Mouse (Mus musculus): ENCODE measurements around the gene Rsph14.
A peak's percentile ranks its signal among the peaks of the same experiment; 100 is the strongest.

The Rsph14 gene

DNA sequence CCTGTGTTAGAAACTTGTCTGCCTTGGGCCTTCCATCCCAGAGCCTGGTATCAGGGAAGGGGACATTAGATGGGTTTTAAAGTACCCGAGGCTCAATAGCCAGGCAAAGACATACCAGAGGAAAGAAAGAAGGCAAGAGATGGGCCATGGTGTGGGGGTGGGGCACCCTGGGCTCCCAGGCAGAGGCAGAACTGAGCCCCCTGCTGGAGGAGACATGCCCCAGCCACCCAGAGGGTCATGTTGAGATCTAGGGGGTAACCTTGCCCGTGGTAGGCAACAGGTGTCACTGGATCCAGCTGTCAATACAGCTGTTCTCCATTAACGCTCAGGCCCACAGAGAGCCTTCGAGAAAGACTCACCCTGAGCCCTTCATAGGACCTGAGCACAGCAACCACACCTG, 42.6 kb downstream of the Rsph14 start:
- no peak for DNase-seq

DNA sequence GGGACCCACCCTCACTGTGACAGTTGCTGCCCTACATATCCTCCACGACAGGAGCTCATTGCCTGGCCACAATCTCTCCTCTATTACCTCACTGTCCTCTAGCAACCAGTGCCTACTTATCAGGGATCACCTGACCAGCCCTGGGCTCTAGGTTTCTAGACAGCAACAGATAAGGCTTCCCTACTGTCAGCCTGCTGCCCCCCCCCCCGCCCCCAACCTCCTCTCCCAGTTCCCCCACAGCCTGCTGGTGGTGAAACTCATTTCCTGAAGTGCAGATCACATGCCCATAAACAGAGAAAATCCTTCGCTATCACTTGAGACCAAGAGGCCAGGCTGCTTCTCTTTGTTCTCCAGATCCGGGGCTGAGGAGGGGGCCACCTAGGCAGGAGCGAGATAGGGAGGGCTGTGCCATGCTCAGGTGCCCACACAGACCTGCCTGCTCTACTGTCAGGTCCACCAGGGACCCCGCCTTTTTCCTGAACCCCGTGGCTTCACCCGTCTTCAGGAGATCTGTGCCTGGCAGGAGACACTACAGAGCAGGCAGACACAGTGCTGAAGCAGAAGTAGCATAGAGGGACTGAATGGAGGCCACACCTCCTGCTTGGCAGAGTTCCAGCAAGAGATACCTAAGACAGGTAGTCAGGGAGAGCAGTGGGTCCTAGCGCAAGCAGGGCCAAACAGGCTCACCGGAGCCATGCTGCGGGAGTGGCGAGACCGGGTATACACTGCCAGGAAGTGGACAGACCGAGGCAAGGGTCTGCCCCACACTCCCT, 44.5 kb downstream of the Rsph14 start:
- DNase-seq = no peak

DNA sequence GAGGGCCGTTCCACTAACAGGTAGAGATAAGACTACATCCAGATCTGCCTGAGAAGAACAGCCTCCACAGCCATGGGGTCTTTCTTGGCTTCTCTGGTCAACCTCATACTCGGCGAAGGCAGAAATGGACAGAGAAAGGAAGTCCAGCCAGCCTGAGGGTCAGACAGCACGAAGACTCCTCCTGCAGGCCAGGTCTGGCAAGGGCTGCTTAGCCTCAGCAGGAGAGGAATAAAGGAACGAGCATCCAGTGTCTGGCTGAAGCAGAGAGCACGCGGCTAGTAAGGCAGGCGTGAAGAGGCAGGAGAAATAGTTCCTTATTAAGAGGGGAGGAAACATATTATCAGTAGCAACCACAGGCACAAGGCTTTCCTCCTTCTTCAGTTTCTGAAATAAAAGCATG, 49.2 kb downstream of the Rsph14 start:
- DNase-seq = no peak

DNA sequence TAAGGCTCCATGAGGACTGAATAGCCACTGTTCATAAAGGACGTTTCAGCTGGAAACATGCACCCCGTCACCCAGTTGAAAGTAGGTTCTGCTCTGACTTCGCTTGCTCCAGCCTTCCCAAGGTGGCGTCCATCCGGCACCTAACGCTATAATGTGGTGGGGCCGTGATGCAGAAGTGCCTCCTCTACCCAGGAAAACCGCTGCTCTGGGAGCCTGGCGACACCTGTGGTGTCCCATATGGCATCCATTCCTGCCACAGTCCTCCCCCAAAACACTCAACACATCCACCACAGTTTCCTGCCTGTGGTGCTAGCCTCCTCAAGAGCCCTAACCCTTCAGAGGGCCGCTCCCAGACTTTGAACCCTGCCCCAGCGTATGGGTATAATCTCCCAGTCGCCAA, 51.2 kb downstream of the Rsph14 start:
- no peak for DNase-seq

DNA sequence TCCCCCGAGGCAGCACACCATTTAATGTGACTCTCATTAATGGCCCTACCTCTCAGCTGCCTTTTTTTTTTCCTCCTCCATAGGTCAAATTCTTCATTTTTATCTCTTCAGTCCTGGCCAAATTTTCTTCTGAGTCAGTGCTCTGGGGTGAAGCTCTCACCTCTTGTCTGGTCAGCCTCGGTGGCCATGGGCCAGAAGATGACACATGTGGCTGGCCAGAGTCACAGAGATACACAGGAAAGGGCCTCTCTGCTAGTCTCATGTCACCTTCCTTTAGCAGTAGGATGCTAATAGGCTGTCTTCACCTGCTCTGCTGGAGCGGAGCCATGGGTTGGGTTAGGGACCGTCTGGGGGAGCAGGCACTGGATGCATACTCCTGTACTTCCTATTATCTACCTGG, 54.3 kb downstream of the Rsph14 start:
- DNase-seq = no peak

DNA sequence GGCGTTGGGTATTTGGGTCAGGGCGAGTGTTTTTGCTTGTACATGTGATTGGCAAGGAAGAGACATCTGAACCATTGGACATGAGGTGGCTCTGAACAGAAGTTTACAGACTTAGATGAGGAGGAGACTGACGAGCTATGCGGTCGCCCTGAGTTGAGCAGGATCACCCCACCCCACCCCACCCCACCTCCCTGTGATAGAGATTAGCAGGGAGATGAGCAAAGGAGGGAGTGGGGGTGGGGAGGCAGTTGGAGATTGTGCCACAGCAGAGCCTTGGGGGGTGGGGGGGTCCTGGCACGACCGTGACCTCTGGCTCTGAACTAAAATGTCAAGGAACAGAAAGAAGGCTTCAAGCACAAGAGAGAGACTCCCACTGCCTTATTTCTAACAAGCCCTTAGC, 56.0 kb downstream of the Rsph14 start:
- no peak for DNase-seq

DNA sequence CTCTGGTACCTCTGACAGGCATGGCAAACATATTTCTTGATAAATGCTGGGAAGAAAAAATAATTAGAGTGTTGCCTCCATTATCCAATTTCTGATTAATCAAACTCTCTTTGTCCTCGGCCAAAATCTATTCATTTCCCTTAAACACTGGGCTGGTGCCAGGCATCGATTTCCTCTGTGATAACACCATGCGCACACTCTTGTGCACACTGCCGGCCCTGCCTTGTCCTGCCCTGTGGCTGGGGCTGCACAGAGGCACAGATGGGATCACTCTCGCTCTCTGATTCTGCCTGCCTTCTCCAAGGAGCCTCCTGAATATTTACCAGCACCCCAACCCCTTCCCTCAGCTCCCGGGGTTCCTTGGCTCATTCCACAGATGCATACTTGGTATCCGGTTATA, 56.8 kb downstream of the Rsph14 start:
- no peak for DNase-seq

DNA sequence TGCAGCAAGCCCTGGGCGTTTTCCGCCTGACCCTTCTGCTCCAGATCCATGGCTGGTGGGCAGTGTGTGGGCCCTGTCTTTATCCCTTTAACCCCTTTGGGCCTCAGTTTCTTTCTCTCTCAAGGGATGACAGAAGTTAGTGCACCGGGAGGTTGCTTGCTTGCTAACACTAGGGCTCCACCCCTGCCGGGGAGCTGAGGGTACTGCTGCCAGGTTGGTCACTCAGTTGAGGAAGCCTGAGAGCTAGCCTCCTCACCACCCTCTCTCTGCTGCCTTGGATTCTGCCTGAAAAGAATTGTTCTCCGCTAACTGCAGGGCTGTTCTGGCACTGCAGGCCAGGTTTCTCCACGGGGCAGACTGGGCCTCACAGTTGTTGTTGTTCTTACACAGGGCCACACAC, 59.4 kb downstream of the Rsph14 start:
- DNase-seq = no peak

DNA sequence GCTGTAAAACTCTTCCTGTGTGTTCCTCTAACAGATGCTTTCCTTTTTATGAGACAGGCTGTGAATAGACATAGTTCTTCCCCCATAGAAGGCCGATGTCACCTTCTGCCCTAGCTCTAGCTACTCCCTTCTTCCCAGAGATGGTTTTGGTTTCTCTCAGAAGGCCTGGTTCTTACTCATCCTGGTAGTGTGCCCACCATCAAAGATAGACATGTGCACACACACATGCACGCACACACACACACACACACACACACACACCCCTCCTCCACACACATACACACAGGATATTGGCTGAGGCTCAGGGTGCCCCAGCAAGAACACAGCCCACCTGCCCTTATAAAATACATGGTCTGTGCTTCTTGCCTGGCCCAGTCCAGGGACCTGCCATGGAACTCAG, 63.1 kb downstream of the Rsph14 start:
- DNase-seq = no peak

DNA sequence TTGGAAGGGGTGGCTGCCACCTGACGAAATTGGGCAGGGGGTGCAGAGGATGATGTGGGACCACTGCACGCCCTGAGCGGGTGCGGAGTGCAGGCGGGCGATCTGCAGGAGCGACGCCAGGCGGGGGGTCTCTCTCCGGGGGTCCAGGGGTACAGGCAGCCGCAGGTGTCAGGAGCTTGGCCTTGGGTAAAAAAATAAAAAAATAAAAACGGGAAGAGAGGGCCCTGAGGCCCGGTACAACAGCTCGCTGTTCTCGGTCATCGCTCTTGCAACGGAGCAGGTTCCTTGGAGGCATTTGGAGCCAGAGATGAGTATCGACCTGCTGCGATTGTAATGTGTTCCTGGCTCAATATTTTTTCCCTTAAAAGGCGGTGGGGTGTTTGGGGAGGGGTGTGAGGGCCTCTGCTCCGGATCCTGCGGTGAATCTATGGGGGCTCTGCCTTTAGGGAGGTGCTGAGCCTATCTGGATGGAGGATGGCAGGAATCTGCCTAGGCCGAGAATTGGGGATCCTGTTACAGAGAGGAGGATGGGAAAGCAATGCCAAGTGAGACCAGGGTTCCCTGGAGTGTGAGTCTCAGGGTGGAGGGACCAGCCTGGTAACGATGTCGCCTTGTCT, 64.6 kb downstream of the Rsph14 start:
- no peak for DNase-seq

DNA sequence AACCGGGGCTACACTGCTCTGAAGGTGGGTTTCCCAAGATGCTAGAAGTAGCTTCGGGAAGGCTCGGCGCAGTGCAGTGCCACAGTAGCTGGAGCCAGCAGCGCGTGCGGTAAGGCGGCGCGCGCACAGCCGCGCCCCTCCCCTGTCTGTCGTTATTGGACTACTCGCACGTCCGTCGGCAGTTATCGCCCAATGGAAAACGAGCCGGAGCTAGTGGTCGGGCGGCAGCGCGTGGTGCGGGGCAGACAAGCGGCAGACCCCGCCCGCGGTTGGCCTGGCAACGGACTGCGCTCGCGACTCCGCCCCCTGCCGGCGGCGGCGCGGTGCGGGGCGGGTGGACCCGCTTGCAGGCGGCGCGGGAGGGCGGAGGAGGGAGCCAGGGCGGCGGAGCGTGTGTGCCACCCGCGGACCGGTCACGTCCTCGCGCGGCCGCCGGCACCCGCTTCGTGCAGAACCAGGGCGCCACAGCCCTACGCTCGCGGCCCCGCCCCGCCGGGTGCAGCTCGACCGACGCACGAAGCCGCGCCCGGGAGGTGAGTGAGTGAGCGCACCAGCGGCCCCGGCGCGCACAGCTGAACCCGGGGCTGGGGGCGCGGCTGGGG, 65.4 kb downstream of the Rsph14 start, which contains the start of gene Gnaz:
Gene Gnaz, plus strand, starts transcription at position 328 of the 602 bp plus-strand sequence.
- peak; percentile 83 for DNase-seq

DNA sequence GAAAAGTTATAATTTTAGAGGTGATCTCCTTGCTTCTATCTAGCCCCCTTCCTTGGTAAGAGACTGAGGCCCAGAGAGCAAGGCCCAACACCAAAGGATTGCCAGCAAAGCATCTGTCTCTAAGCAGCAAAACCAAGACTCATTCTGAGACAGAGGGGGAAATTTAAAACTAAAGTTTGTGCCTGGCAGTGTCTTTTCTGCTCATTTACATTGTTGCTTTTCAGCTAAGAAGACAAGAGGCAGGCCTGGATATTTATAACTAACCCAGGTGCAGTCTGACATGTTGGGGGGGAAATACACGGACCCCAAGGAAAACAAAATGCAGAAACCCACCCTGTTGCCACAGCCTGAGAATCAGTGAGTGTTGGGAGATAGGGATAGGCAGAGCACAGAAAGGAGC, 68.0 kb downstream of the Rsph14 start:
- DNase-seq = no peak

DNA sequence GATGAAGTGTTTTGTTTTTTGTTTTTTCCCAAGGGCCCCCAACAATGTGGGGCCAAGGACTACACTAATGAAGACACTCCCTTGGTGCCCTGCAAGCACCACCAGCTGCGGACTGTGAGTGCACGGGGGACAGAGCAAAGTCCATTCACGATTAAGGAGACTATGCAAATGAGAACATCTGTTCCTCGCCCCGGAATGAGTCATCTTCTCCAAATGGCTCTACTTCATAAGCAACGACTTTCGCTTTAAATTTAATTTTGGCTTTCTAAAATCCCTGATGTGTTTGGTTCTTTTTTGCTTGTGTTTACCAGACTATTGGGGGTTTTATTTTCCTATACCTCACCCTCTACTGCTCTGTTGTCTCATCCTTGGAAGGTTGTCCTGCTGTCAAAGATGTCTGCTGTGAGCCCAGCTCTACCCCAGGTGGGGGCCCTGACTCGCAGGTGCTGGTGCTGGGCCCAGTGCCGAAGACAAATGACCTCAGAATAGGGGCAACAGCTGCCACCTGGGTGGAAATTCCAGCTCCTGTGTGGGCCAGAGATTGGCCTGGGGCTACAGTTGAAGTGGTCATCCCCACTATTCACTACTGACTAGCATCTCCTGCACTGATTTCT, 79.4 kb downstream of the Rsph14 start:
- DNase-seq = no peak

DNA sequence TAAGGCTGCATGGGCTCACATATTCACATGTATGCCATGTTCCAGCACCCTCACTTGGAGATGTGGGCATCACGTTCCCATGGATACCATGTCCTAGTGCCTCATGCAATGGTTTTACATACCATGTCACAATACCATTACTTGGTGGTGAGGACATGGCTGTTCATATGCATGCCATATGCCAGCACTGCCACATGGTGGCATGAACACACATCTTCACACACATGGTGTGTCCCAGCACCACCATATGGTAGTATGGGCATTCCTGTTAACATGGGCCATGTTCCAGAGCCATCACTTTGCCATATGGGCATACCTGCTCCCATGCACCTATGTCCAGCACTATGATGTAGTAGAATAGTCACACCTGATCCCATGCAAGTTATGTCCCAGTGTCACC, 91.6 kb downstream of the Rsph14 start:
- no peak for DNase-seq

DNA sequence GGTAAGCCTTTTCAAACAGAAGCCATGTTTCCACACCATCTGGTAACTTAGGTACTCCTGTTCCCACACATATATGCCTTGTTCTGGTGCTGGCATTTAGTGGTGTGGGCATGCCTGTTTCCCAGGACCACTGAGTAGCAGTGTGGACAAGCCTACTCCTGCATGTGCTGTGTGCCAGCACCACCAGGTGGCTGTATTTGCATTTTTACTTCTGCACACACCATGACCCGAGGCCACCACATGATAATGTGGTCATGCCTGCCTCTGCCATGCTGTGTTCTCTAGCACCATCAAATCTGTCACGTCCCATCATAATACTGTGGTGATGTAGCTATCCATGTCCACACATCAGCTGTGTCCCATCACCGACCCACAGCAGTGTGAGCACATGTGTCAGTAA, 93.1 kb downstream of the Rsph14 start:
- no peak for DNase-seq

DNA sequence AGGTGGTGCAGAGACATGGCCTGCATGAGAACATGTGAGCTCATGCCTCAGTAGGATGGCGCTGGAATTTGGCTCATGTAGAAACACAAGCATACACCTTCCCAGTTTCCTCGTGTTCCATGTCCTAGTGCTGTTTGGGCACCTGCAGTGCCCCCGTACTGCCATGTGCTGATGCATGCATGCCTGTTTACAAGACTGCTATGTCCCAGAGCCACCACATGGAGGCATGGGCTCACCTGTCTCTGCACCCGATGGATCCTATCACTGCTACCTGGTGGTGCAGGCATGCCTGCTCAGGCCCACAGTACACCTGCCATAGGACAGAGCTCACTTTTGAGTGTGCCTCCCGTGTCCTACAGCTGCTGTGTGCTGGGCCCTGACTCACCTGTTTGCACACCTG, 94.0 kb downstream of the Rsph14 start:
- DNase-seq = no peak

DNA sequence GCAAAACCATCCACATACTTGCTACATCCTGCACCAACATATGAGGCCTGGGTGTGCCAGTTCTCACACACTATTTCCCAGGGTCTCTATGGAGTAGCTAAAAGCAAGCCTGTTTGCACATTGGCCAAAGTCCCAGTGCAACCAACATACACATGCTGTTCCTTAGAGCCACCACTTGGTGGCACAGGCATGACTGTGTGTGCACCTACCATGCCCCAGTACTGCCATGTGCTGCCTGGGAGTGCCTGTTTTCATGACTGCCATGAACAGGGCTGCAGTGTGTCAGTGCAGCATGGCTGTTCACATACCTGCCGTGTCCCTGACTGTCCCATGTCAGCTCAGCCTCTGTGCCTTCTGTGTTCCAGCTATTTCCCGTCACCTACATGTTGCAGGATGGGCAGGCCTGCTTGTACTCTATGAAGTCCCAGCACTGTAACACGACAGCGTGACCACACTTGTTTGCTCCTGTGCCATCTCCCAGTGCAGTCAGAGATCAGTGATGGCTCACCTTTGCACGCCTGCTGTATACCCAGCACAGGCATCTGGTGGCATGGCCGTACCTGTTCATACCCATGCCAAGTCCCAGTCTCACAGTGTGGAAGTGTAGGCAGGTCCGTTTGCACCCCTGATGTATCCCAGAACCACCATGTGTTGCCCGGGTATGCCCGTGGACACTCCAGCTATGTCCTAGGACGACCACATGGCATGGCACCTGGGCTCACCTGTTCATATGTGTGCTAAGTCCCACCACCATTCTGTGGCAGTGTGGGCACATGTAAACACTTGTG, 95.2 kb downstream of the Rsph14 start:
- DNase-seq = no peak

DNA sequence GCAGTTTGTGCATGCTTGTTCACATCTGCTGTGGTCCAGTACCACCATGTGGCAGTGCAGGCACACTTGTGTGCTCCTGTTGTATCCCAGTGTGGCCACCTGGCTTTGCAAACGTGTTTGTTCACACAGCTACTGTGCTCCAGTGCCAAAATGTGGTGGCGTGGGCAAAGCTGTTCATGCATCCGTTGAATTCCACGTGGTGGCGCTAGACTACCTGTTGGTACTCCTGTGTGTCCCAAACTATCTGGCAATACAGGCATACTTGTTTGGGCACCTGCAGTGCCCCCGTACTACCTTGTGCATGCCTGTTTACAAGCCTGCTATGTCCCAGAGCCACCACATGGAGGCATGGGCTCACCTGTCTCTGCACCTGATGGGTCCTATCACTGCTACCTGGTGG, 97.4 kb downstream of the Rsph14 start:
- DNase-seq = peak; percentile 21 to 31

DNA sequence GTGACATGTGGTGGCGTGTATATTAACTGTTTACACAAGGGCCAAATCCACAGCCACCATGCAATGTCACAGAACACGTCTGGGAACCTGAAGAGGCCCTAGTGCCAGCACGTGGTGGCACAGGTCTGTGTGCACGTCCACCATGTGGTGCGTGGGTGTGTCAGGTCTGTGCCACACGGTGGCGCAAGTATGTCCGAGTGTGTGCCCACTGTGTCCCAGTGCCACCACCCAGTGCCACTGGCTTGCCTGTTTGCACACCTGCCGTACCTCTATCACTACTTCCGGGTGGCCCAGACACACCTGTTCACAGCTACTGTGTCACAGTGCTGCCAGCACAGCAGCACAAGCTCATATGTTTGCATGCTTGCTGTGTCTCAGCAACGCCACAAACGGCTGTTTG, 97.9 kb downstream of the Rsph14 start:
- no peak for DNase-seq

DNA sequence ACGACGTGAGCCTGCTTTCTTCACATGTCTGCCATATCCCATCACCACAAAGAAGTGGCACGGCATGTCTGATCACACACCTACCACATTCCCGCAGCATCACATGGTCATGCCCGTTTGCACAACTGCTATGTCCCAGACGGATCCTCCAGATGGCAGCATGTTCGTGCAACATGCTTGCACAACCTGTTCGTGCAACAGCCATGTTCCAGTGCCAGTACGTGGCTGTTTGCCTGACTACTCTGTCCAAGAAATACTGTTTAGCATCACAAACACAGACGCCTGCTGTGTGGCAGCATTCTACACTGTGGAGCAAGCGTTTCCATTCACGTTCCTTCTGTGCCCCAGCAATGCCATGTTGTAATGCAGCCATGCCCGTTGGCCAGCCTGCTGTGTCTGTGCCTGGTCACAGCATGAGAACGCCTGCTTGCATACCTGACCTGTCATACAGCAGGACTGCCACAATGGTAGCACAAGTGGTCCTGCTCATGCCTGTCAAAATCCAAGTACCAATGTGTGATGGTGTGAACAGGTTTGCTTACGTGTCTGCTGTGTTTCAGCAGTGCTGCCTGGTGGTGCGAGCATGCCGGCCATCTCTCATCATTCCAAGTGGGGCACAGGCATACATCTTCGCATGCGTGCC, 98.7 kb downstream of the Rsph14 start:
- DNase-seq = no peak

DNA sequence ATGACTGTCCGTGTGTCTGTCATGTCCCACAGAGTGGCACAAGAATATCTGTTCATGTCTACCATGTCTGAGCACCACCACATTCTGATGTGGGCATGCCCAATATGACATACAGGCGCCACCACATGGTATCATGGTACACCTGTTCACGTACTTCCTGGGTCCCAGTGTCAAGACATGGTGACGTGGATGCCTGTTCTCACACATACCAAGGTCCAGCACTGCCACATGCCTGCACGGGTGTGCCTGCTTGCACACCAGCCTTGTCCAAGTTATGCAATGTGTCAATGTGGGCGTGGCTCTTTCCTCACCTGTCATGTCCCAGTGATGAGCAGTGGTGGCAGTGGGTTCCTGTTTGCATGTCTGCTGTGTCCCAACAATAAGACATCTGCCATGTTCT, 99.9 kb downstream of the Rsph14 start:
- no peak for DNase-seq

DNA sequence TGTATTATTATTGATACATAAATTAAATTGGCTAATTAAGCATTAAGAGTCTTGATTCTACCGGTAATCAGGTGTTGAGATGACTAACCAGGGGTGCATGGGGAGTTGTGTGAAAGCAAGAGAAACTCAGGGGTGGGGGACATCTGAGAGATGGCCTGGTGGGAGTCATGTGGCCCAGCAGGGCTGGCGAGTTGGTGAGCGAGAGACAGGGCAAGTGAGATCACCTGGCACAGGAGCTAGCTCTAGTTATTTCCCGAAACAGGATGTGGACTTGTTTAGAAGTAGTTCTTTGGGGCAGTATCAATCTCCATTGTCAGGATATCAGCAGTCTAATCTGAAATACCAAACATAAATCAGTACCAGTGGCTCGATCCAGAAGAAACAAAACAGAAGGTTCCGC, 100.8 kb downstream of the Rsph14 start:
- DNase-seq = no peak

DNA sequence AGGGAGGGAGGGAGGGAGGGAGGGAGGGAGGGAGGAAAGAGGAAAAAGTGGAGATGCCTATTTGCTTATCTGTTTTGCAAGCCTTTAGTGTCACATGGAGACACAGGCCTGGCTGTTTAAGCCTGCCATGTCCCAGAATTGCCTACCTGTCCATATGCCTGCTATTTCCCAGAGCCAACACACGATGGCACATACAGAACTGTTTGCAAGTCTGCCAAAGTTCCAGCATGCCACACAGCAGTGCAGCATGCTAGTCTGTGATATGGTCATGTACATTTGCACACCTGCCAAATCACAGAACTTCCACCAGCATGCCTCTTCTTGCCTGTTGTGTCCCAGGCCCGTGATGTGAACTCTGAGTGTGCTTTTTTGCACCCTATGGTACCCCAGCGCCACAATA, 101.8 kb downstream of the Rsph14 start:
- no peak for DNase-seq

All from B cell, adult 2 months (primary cell).